Mouse (Mus musculus): ENCODE results near the gene Syt13.
A peak's percentile ranks its signal among the peaks of the same experiment; 100 is the strongest.

The Syt13 gene

GRCm38 (mm10) chr2:92924677-92925259, 9.9 kb downstream of the Syt13 start:
- no peak for DNase-seq (ENCODE audit: low read depth, low spot score)

GRCm38 (mm10) chr2:92929696-92930095, 14.8 kb downstream of the Syt13 start:
- no peak for DNase-seq (ENCODE audit: low read depth, low spot score)

- no peak for DNase-seq (ENCODE audit: low read depth, low spot score)
Observed at GRCm38 (mm10) chr2:92931061-92931460, 16.2 kb downstream of the Syt13 start.

- no peak for DNase-seq (ENCODE audit: low read depth, low spot score)
Observed at GRCm38 (mm10) chr2:92933379-92933778, 18.5 kb downstream of the Syt13 start.

GRCm38 (mm10) chr2:92934312-92934982, 19.5 kb downstream of the Syt13 start:
- DNase-seq (ENCODE audit: low read depth, low spot score), result no peak

- DNase-seq (ENCODE audit: low read depth, low spot score), result no peak
Observed at GRCm38 (mm10) chr2:92935483-92935882, 20.6 kb downstream of the Syt13 start.

GRCm38 (mm10) chr2:92938063-92938462, 23.2 kb downstream of the Syt13 start:
- no peak for DNase-seq (ENCODE audit: low read depth, low spot score)

GRCm38 (mm10) chr2:92938827-92939226, 23.9 kb downstream of the Syt13 start:
- no peak for DNase-seq (ENCODE audit: low read depth, low spot score)

GRCm38 (mm10) chr2:92940963-92941362, 26.1 kb downstream of the Syt13 start:
- DNase-seq (ENCODE audit: low read depth, low spot score), result no peak

GRCm38 (mm10) chr2:92941463-92941862, 26.6 kb downstream of the Syt13 start:
- DNase-seq (ENCODE audit: low read depth, low spot score), result no peak

- DNase-seq (ENCODE audit: low read depth, low spot score), result no peak
Observed at GRCm38 (mm10) chr2:92943406-92943805, 28.5 kb downstream of the Syt13 start.

- no peak for DNase-seq (ENCODE audit: low read depth, low spot score)
Observed at GRCm38 (mm10) chr2:92944356-92944755, 29.5 kb downstream of the Syt13 start.

- DNase-seq (ENCODE audit: low read depth, low spot score), result no peak
Observed at GRCm38 (mm10) chr2:92945125-92945746, 30.3 kb downstream of the Syt13 start.

GRCm38 (mm10) chr2:92945824-92946598, 31.1 kb downstream of the Syt13 start:
- no peak for DNase-seq (ENCODE audit: low read depth, low spot score)

GRCm38 (mm10) chr2:92947981-92948698, 33.2 kb downstream of the Syt13 start:
- peak; percentile 72 for DNase-seq (ENCODE audit: low read depth, low spot score)

- no peak for DNase-seq (ENCODE audit: low read depth, low spot score)
Observed at GRCm38 (mm10) chr2:92948699-92949300, 33.9 kb downstream of the Syt13 start.

GRCm38 (mm10) chr2:92949518-92949917, 34.6 kb downstream of the Syt13 start:
- DNase-seq (ENCODE audit: low read depth, low spot score), result no peak

GRCm38 (mm10) chr2:92953450-92953849, 38.6 kb downstream of the Syt13 start:
- DNase-seq (ENCODE audit: low read depth, low spot score), result no peak

- peak; percentile 28 for DNase-seq (ENCODE audit: low read depth, low spot score)
Observed at GRCm38 (mm10) chr2:92954404-92955114, 39.7 kb downstream of the Syt13 start.

- DNase-seq (ENCODE audit: low read depth, low spot score), result no peak
Observed at GRCm38 (mm10) chr2:92956943-92957342, 42.0 kb downstream of the Syt13 start.

- DNase-seq (ENCODE audit: low read depth, low spot score), result no peak
Observed at GRCm38 (mm10) chr2:92958640-92959039, 43.7 kb downstream of the Syt13 start.
